Mouse (Mus musculus) myocyte (in vitro differentiated cells): ENCODE measurements at regions not wholly inside any gene's neighbourhood (a gene's known extent, or its start where the extent isn't known, plus 50 kb on each side); places are given as distances from the start of the nearest gene placed in this dataset.
A peak's percentile ranks its signal among the peaks of the same experiment; 100 is the strongest.

Experiments
- H3K27me3 ChIP-seq: one replicate; pipeline ENCODE4 v1.6.1; 2011; ENCODE audit not compliant: control insufficient read depth, insufficient read depth, insufficient read length
- H3K36me3 ChIP-seq: one replicate; pipeline ENCODE4 v1.6.1; 2011; ENCODE audit not compliant: control insufficient read depth, insufficient read depth
- H3K4me2 ChIP-seq: one replicate; pipeline ENCODE4 v1.6.1; 2011; ENCODE audit warnings: low read depth, control low read depth
- H3K4me3 ChIP-seq: one replicate; pipeline ENCODE4 v1.5.1; 2011; ENCODE audit warnings: mild to moderate bottlenecking, control low read depth, moderate library complexity
- H3K79me2 ChIP-seq: one replicate; pipeline ENCODE4 v1.6.1; 2011; ENCODE audit not compliant: control insufficient read depth, insufficient read depth
- H3ac ChIP-seq: one replicate; pipeline ENCODE4 v1.6.1; 2011; ENCODE audit not compliant: control insufficient read depth, insufficient read length
- CEBPB ChIP-seq: IDR thresholded peaks from 2 replicates; pipeline ENCODE4 v1.6.1; 2011; ENCODE audit warnings: mild to moderate bottlenecking, moderate library complexity; ENCODE audit not compliant: poor library complexity, insufficient read depth, severe bottlenecking
- E2F4 ChIP-seq: IDR thresholded peaks from one replicate; pipeline ENCODE4 v1.6.1; 2011; ENCODE audit warnings: mild to moderate bottlenecking, control low read depth, moderate library complexity; ENCODE audit not compliant: insufficient read depth
- MAX ChIP-seq: IDR thresholded peaks from one replicate; pipeline ENCODE4 v1.6.1; 2011; ENCODE audit warnings: low read depth, mild to moderate bottlenecking, control low read depth
- MYOD1 ChIP-seq, 3 experiments: IDR thresholded peaks; one replicate each; pipeline ENCODE4 v1.6.1; 2011; ENCODE audit warnings: control low read depth in 2 of 3, low read depth in 2 of 3, mild to moderate bottlenecking in 2 of 3, moderate library complexity in 1 of 3; ENCODE audit not compliant: insufficient read length in 2 of 3, control insufficient read depth in 1 of 3
- MYOG ChIP-seq, 3 experiments: IDR thresholded peaks; one replicate each; pipeline ENCODE4 v1.6.1; 2011; ENCODE audit warnings: control low read depth in 2 of 3, low read depth in 2 of 3, mild to moderate bottlenecking in 2 of 3; ENCODE audit not compliant: insufficient read length in 2 of 3, control insufficient read depth in 1 of 3, insufficient read depth in 1 of 3
- POLR2A ChIP-seq: IDR thresholded peaks from one replicate; pipeline ENCODE4 v1.6.1; 2011; ENCODE audit warnings: low read depth, mild to moderate bottlenecking, control low read depth, moderate library complexity; ENCODE audit not compliant: insufficient read length
- POLR2AphosphoS2 ChIP-seq: IDR thresholded peaks from one replicate; pipeline ENCODE4 v1.6.1; 2011; ENCODE audit warnings: low read depth, control low read depth; ENCODE audit not compliant: insufficient read length
- REST ChIP-seq: IDR thresholded peaks from one replicate; pipeline ENCODE4 v1.6.1; 2011; ENCODE audit warnings: mild to moderate bottlenecking, control low read depth, moderate library complexity; ENCODE audit not compliant: insufficient read depth, insufficient read length
- SRF ChIP-seq: IDR thresholded peaks from one replicate; pipeline ENCODE4 v1.6.1; 2011; ENCODE audit warnings: low read depth; ENCODE audit not compliant: control insufficient read depth, insufficient read length
- TCF12 ChIP-seq: IDR thresholded peaks from one replicate; pipeline ENCODE4 v1.6.1; 2011; ENCODE audit warnings: mild to moderate bottlenecking, control low read depth; ENCODE audit not compliant: poor library complexity, insufficient read depth, severe bottlenecking
- TCF3 ChIP-seq: IDR thresholded peaks from one replicate; pipeline ENCODE4 v1.6.1; 2011; ENCODE audit warnings: low read depth, control low read depth; ENCODE audit not compliant: insufficient read length
- USF1 ChIP-seq: IDR thresholded peaks from one replicate; pipeline ENCODE4 v1.6.1; 2011; ENCODE audit warnings: low read depth, mild to moderate bottlenecking, control low read depth, moderate library complexity

DNA sequence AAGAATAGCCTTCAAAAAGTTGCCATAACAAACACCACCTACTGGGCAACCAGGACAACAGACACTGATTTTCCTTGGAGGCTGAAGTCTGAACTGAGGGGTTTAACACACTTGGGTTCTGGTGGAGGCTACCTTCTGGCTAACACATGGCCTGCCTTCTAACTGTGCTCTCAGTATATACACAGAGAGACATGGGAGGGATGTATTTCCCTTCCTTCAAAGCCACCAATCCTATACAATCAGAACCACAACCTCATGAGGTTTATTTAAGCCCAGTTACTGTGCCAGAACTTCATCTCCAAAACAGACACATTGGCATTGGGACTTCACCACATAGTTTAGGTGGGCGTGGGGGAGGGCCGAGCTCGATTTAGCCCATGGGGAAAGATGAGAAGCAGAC lies 50.1 kb upstream of the Smad1 start:
- Histone ChIP-seq H3K79me2 (no peaks in the 10 kb centered on the region), H3K4me2 (peak overlapping the region; percentile 50), H3K4me3 (no peak overlapping the region), H3ac (no peak overlapping the region), H3K36me3 (no peaks in the 10 kb centered on the region), H3K27me3 (no peaks in the 10 kb centered on the region)
- TF ChIP-seq USF1 (no peak), SRF (no peak), CEBPB (no peak), POLR2A (no peak), MYOD1 (IDR thresholded peaks at IDR 0.05; ENCODE audit: control insufficient read depth in 1 of 3, insufficient read length in 2 of 3, low read depth in 2 of 3) (no peak), E2F4 (no peak), MAX (no peak), MYOG (IDR thresholded peaks at IDR 0.05; ENCODE audit: control insufficient read depth in 1 of 3, insufficient read depth in 1 of 3, insufficient read length in 2 of 3, low read depth in 2 of 3) (no peak), TCF12 (no peak), TCF3 (no peak), POLR2AphosphoS2 (no peak), REST (no peak)
